Mouse (Mus musculus): ENCODE results near the gene Arhgef10l.

DNA sequence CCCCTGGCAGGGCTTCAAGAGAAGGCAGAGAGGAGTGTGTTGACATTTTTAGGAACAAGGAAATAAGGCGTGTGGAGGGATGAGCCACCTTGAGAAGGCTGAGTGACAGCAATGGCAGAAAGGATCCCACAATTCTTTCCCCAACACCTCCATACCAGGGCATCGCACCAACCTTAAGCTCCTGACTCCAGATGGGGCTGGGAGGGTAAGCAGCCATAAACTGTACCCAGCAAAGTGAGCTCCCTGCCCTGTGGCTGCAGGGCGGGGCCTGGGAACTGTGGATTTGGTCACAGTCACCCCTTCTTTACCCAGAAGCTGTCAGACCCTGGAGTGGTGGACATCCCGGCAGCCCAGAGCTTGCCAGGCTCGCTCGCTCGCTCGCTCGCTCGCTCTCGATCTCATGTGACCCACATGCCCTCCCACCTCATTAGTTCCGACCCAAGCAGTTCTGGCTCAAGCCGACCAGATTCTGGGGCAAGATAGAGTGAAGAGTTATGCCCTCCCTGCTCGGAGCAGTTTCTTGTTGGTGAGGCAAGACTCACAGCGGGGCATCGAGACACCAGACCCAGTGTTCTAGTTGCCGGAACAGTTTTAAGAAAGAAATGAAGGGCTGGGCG lies 4.3 kb downstream of the Arhgef10l start:
- no peak for TF ChIP-seq POLR2A (IDR thresholded peaks at IDR 0.05; ENCODE audit: low read depth, low read length)
- no peak for TF ChIP-seq CTCF (IDR thresholded peaks at IDR 0.05; ENCODE audit: extremely low read depth, insufficient read length, insufficient replicate concordance, low read depth, low read length)
